Comparison of ENCODE assay signal across 14 mouse cellular contexts in the genomic region with DNA sequence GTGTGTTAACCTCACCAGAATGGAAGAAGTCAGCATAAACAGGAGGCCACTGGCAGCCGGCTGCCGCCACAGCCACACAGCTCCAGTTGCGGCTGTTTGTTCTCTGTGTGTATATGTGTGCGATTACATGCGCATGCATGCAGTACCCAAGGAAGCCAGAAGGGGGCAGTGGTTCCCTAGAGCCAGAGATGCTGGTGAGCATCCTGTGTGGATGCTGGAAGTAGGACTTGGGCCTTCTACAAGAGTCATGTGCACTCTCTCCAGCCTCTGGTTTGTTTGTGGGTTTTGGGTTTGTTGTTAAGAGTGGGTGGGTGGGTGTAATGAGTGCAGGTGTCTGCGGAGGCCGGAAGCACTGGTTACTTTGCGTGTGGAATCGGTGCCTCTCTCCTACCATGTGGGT. TPM values are rescaled to one million over a fixed set of nuclear protein-coding genes. Genes with fewer than 3 reads are reported as not detected.
DNase-seq lines count a peak whose midpoint lies in the region; ATAC-seq and TF ChIP-seq lines count a peak whose summit lies in the region.
"Had no signal": no experiment of that assay in that cellular context is flagged by ENCODE, and none has a peak within 500 bp of the region (broad histone marks: within the 10 kb centered on the region; RNA-seq: fewer than 3 reads in every experiment).

No protein-coding gene starts in this region.

- no peak overlapping the region for H3K9ac ChIP-seq in intestine, postnatal 0 days (ENCODE audit: low read depth, low read length)
- no peak overlapping the region for H3K9ac ChIP-seq in intestine, embryonic 16.5 days (ENCODE audit: low read depth, low read length)
- no peak overlapping the region for H3K9ac ChIP-seq in MEL (ENCODE audit: control insufficient read depth, low read depth, low read length, poor library complexity, severe bottlenecking)
- H3K9ac ChIP-seq: hindbrain, embryonic 15.5 days; limb, embryonic 12.5 days had no signal

- no peaks in the 10 kb centered on the region for H3K9me3 ChIP-seq in intestine, postnatal 0 days (ENCODE audit: control insufficient read depth)
- H3K9me3 ChIP-seq in intestine, embryonic 16.5 days (ENCODE audit: control insufficient read depth, low read length) = peaks cover 3% of the 10 kb centered on the region; the same call in 1 of the 2 replicates
- H3K9me3 ChIP-seq in MEL (replicated peaks; ENCODE audit: insufficient read depth, low read length) = no peaks in the 10 kb centered on the region
- H3K9me3 ChIP-seq: hindbrain, embryonic 15.5 days had no signal

- H3K36me3 ChIP-seq in intestine, postnatal 0 days (ENCODE audit: control insufficient read depth, insufficient read depth) = peaks cover 38% of the 10 kb centered on the region; the same call in 1 of the 2 replicates
- H3K36me3 ChIP-seq in intestine, embryonic 16.5 days (ENCODE audit: control insufficient read depth, insufficient read depth, low read length) = 0 out of 2 replicates have a peak, but pooled peaks cover 8% of the 10 kb centered on the region
- H3K36me3 ChIP-seq in MEL (ENCODE audit: control insufficient read depth in 1 of 2, insufficient read depth in 2 of 2, low read length in 2 of 2) = peaks cover 2 to 6% of the 10 kb centered on the region in 2 experiments; a peak in 2 of 4 replicates
- H3K36me3 ChIP-seq in small intestine, adult 2 months (ENCODE audit: control insufficient read depth, insufficient read depth, low read length) = peaks cover 18% of the 10 kb centered on the region

- WGBS in intestine, postnatal 0 days = 96% methylated on average over 9 of the region's 9 CpGs
- WGBS in intestine, embryonic 16.5 days = 97% methylated on average over 9 of the region's 9 CpGs
- WGBS in small intestine, adult 2 months = 98% methylated on average over 9 of the region's 9 CpGs

- no peak overlapping the region for H3K4me3 ChIP-seq in intestine, postnatal 0 days (ENCODE audit: low read depth, low read length)
- no peak overlapping the region for H3K4me3 ChIP-seq in intestine, embryonic 16.5 days (ENCODE audit: low read length)
- H3K4me3 ChIP-seq in MEL (ENCODE audit: control insufficient read depth in 1 of 2, insufficient read depth in 1 of 2, low read depth in 2 of 2, low read length in 2 of 2) = no peak overlapping the region
- H3K4me3 ChIP-seq in small intestine, adult 2 months (ENCODE audit: low read depth, low read length) = no peak overlapping the region
- H3K4me3 ChIP-seq: hindbrain, embryonic 15.5 days; limb, embryonic 12.5 days had no signal

- H3K27ac ChIP-seq in intestine, postnatal 0 days (ENCODE audit: low read depth, low read length) = no peak overlapping the region
- H3K27ac ChIP-seq in intestine, embryonic 16.5 days (ENCODE audit: low read length) = no peak overlapping the region
- H3K27ac ChIP-seq in MEL (ENCODE audit: control insufficient read depth, low read depth, low read length) = no peak overlapping the region
- no peak overlapping the region for H3K27ac ChIP-seq in small intestine, adult 2 months (ENCODE audit: insufficient read depth, low read depth, low read length)
- H3K27ac ChIP-seq: hindbrain, embryonic 15.5 days; limb, embryonic 12.5 days had no signal

- peak; percentile 63 for TF ChIP-seq CTCF in intestine, postnatal 0 days (IDR thresholded peaks at IDR 0.05; ENCODE audit: low read depth)
- peak; percentile 61 to 79 (median 66) for TF ChIP-seq CTCF in MEL (IDR thresholded peaks at IDR 0.05 in 2 of 3, conservative IDR thresholded peaks at IDR 0.05 in 1 of 3; ENCODE audit: control insufficient read depth in 1 of 3, insufficient read depth in 1 of 3, low read depth in 2 of 3, low read length in 3 of 3, poor library complexity in 1 of 3, severe bottlenecking in 1 of 3)
- peak; percentile 47; the same call in 1 of the 2 replicates for TF ChIP-seq CTCF in small intestine, adult 2 months (IDR thresholded peaks at IDR 0.05; ENCODE audit: extremely low read depth, insufficient read length, insufficient replicate concordance, low read depth, low read length)

- ATAC-seq in intestine, postnatal 0 days = no peak
- ATAC-seq in intestine, embryonic 16.5 days = no peak
- ATAC-seq in erythroid progenitor cell, adult 5-6 weeks (replicated peaks; ENCODE audit: low FRiP score, poor library complexity, severe bottlenecking) = no peak
- ATAC-seq: Patski had no signal

- TF ChIP-seq RAD21 in MEL (IDR thresholded peaks at IDR 0.05; ENCODE audit: low read depth, low read length) = no peak

- H3K27me3 ChIP-seq in intestine, postnatal 0 days (replicated peaks; ENCODE audit: control insufficient read depth, insufficient read depth, low read length) = no peaks in the 10 kb centered on the region
- no peaks in the 10 kb centered on the region for H3K27me3 ChIP-seq in intestine, embryonic 16.5 days (replicated peaks; ENCODE audit: control insufficient read depth, insufficient read depth, low read length)
- no peaks in the 10 kb centered on the region for H3K27me3 ChIP-seq in MEL (ENCODE audit: control insufficient read depth in 1 of 2, insufficient read depth in 2 of 2, low read length in 2 of 2)
- no peaks in the 10 kb centered on the region for H3K27me3 ChIP-seq in small intestine, adult 2 months (ENCODE audit: control insufficient read depth, insufficient read depth, low read length)
- H3K27me3 ChIP-seq: hindbrain, embryonic 15.5 days; limb, embryonic 12.5 days; Patski had no signal

- TF ChIP-seq EP300 in MEL (IDR thresholded peaks at IDR 0.05; ENCODE audit: low read depth in 1 of 2, low read length in 2 of 2) = no peak

- H3K4me1 ChIP-seq in intestine, postnatal 0 days (replicated peaks; ENCODE audit: control insufficient read depth, insufficient read depth, low read length) = no peaks in the 10 kb centered on the region
- peaks cover 2% of the 10 kb centered on the region; the same call in 1 of the 2 replicates for H3K4me1 ChIP-seq in intestine, embryonic 16.5 days (ENCODE audit: control insufficient read depth, insufficient read depth, low read length)
- H3K4me1 ChIP-seq in MEL (ENCODE audit: control insufficient read depth in 1 of 2, insufficient read depth in 2 of 2, low read length in 2 of 2) = peaks cover 0 to 11% of the 10 kb centered on the region in 2 experiments; a peak in 2 of 4 replicates
- H3K4me1 ChIP-seq in small intestine, adult 2 months (ENCODE audit: control insufficient read depth, insufficient read depth, insufficient read length, low read length) = peaks cover 8% of the 10 kb centered on the region; the same call in 1 of the 2 replicates

- no peak for TF ChIP-seq POLR2A in MEL (IDR thresholded peaks at IDR 0.05; ENCODE audit: control insufficient read depth in 1 of 2, insufficient read depth in 1 of 2, low read depth in 1 of 2, low read length in 2 of 2, poor library complexity in 1 of 2)
- TF ChIP-seq POLR2A in small intestine, adult 2 months (IDR thresholded peaks at IDR 0.05; ENCODE audit: low read depth, low read length) = no peak

- peak; percentile 15 for DNase-seq in retina, postnatal 1 day
- DNase-seq in retina, embryonic 14.5 days (ENCODE audit: low spot score) = no peak
- DNase-seq in MEL (ENCODE audit: low read depth, low spot score) = peak; percentile 59
- no peak for DNase-seq in embryo, embryonic 9.5 days (ENCODE audit: extremely low spot score)

- H3K79me2 ChIP-seq in MEL (ENCODE audit: control insufficient read depth, insufficient read depth, low read length, poor library complexity) = peaks cover 28% of the 10 kb centered on the region

- no peak overlapping the region for H3K4me2 ChIP-seq in intestine, postnatal 0 days (replicated peaks; ENCODE audit: low read depth)
- no peak overlapping the region for H3K4me2 ChIP-seq in intestine, embryonic 16.5 days (ENCODE audit: low read depth, low read length)
- H3K4me2 ChIP-seq: heart, embryonic 11.5 days; hindbrain, embryonic 15.5 days; limb, embryonic 12.5 days had no signal

RNA-seq across cellular contexts. Expression of a gene that starts 3.4 kb away (rescaled TPM):
- 14.0 and 15.1 TPM in 2 replicates for polyA plus RNA-seq in intestine, postnatal 0 days (2015; fragmentation: Nextera tagmentation; extraction: Ambion mirVana)
- 20.4 and 22.0 TPM in 2 replicates for polyA plus RNA-seq in intestine, embryonic 16.5 days (2015; fragmentation: Nextera tagmentation; extraction: Ambion mirVana)
- total RNA-seq in MEL (2012; rRNA removed) = 47.5 and 54.6 TPM in 2 replicates
- 10 to 100 TPM in 1 of 2 experiments, not detected in 1; 95.3 TPM for polyA plus RNA-seq in MEL (2012; ENCODE audit: insufficient read depth in 1 of 2, insufficient read length in 2 of 2, low read depth in 1 of 2, low replicate concordance in 2 of 2, missing spikeins in 1 of 2)
- 29.9 and 54.2 TPM in 2 replicates for polyA plus RNA-seq in small intestine, adult 2 months (2012; rRNA removed)
- 33.9 and 52.0 TPM in 2 replicates for total RNA-seq in erythroid progenitor cell, adult 5-6 weeks (2015; ENCODE audit: low replicate concordance)
- 25.2 and 42.7 TPM in 2 replicates for total RNA-seq in erythroid progenitor cell, adult 5-6 weeks (2017; ENCODE audit: low replicate concordance)

RNA-seq across cellular contexts. Expression of a gene that starts 32.8 kb away (rescaled TPM):
- 3.2 and 3.7 TPM in 2 replicates for polyA plus RNA-seq in intestine, postnatal 0 days (2015; fragmentation: Nextera tagmentation; extraction: Ambion mirVana)
- 2.5 and 4.3 TPM in 2 replicates for polyA plus RNA-seq in intestine, embryonic 16.5 days (2015; fragmentation: Nextera tagmentation; extraction: Ambion mirVana)
- total RNA-seq in MEL (2012; rRNA removed) = 175 and 256 TPM in 2 replicates
- 100 to 1,000 TPM in 1 of 2 experiments, not detected in 1; 188 TPM for polyA plus RNA-seq in MEL (2012; ENCODE audit: insufficient read depth in 1 of 2, insufficient read length in 2 of 2, low read depth in 1 of 2, low replicate concordance in 2 of 2, missing spikeins in 1 of 2)
- 61.9 and 95.5 TPM in 2 replicates for polyA plus RNA-seq in small intestine, adult 2 months (2012; rRNA removed)
- total RNA-seq in erythroid progenitor cell, adult 5-6 weeks (2015; ENCODE audit: low replicate concordance) = 237 and 287 TPM in 2 replicates
- 417 and 443 TPM in 2 replicates for total RNA-seq in erythroid progenitor cell, adult 5-6 weeks (2017; ENCODE audit: low replicate concordance)
- polyA plus RNA-seq: Patski had no signal

RNA-seq across cellular contexts. Expression of a gene that starts 49.2 kb away (rescaled TPM):
- polyA plus RNA-seq in intestine, postnatal 0 days (2015; fragmentation: Nextera tagmentation; extraction: Ambion mirVana) = not detected in 2 replicates
- polyA plus RNA-seq in intestine, embryonic 16.5 days (2015; fragmentation: Nextera tagmentation; extraction: Ambion mirVana) = 0.07 TPM in 1 of 2 replicates, not detected in the other
- not detected in 2 replicates for total RNA-seq in MEL (2012; rRNA removed)
- polyA plus RNA-seq in MEL (2012; ENCODE audit: insufficient read depth in 1 of 2, insufficient read length in 2 of 2, low read depth in 1 of 2, low replicate concordance in 2 of 2, missing spikeins in 1 of 2) = not detected
- polyA plus RNA-seq in small intestine, adult 2 months (2012; rRNA removed) = 0.05 and 0.37 TPM in 2 replicates
- total RNA-seq in erythroid progenitor cell, adult 5-6 weeks (2015; ENCODE audit: low replicate concordance) = not detected in 2 replicates
- not detected in 2 replicates for total RNA-seq in erythroid progenitor cell, adult 5-6 weeks (2017; ENCODE audit: low replicate concordance)
- total RNA-seq: adrenal gland, postnatal 4 days had no signal
- polyA plus RNA-seq: heart, embryonic 11.5 days; hindbrain, embryonic 15.5 days; limb, embryonic 12.5 days; Patski had no signal

RNA-seq across cellular contexts. Expression of a gene that starts 53.9 kb away (rescaled TPM):
- not detected in 2 replicates for polyA plus RNA-seq in intestine, postnatal 0 days (2015; fragmentation: Nextera tagmentation; extraction: Ambion mirVana)
- polyA plus RNA-seq in intestine, embryonic 16.5 days (2015; fragmentation: Nextera tagmentation; extraction: Ambion mirVana) = 0.10 TPM in 1 of 2 replicates, not detected in the other
- not detected in 2 replicates for total RNA-seq in MEL (2012; rRNA removed)
- not detected for polyA plus RNA-seq in MEL (2012; ENCODE audit: insufficient read depth in 1 of 2, insufficient read length in 2 of 2, low read depth in 1 of 2, low replicate concordance in 2 of 2, missing spikeins in 1 of 2)
- polyA plus RNA-seq in small intestine, adult 2 months (2012; rRNA removed) = 0.06 TPM in 1 of 2 replicates, not detected in the other
- total RNA-seq in erythroid progenitor cell, adult 5-6 weeks (2015; ENCODE audit: low replicate concordance) = not detected in 2 replicates
- not detected in 2 replicates for total RNA-seq in erythroid progenitor cell, adult 5-6 weeks (2017; ENCODE audit: low replicate concordance)
- total RNA-seq: adrenal gland, postnatal 4 days had no signal
- polyA plus RNA-seq: frontal cortex, adult 2 months; heart, embryonic 11.5 days; hindbrain, embryonic 15.5 days; limb, embryonic 12.5 days; Patski had no signal

RNA-seq across cellular contexts. Expression of a gene that starts 59.4 kb away (rescaled TPM):
- 6.9 and 7.8 TPM in 2 replicates for polyA plus RNA-seq in intestine, postnatal 0 days (2015; fragmentation: Nextera tagmentation; extraction: Ambion mirVana)
- polyA plus RNA-seq in intestine, embryonic 16.5 days (2015; fragmentation: Nextera tagmentation; extraction: Ambion mirVana) = 8.0 and 9.7 TPM in 2 replicates
- total RNA-seq in MEL (2012; rRNA removed) = 8.0 and 9.7 TPM in 2 replicates
- polyA plus RNA-seq in MEL (2012; ENCODE audit: insufficient read depth in 1 of 2, insufficient read length in 2 of 2, low read depth in 1 of 2, low replicate concordance in 2 of 2, missing spikeins in 1 of 2) = 1 to 10 TPM in 1 of 2 experiments, not detected in 1; 8.6 TPM
- 9.9 and 15.8 TPM in 2 replicates for polyA plus RNA-seq in small intestine, adult 2 months (2012; rRNA removed)
- total RNA-seq in erythroid progenitor cell, adult 5-6 weeks (2015; ENCODE audit: low replicate concordance) = 2.9 and 6.1 TPM in 2 replicates
- 1.1 and 7.2 TPM in 2 replicates for total RNA-seq in erythroid progenitor cell, adult 5-6 weeks (2017; ENCODE audit: low replicate concordance)

Comparison
In these comparisons a context has a peak if more than half of its experiments do, and no peak if none do; other contexts are left out.
1. DNase-seq: peak in retina, postnatal 1 day (single experiment) and MEL (single experiment); none in retina, embryonic 14.5 days (single experiment) and embryo, embryonic 9.5 days (single experiment).
2. Peak in every context shown above with its lines, with median percentiles within 50 percentile points of each other: CTCF ChIP-seq.